Mouse (Mus musculus) lung, postnatal 0 days (tissue): ENCODE data around the gene Tex33.

Source experiments
- CTCF ChIP-seq: IDR thresholded peaks from 2 replicates; pipeline ENCODE4 v1.5.1; 2016; ENCODE audit warnings: antibody characterized with exemption, mild to moderate bottlenecking
- EP300 ChIP-seq: IDR thresholded peaks from 2 replicates; pipeline ENCODE4 v1.6.1; 2016; ENCODE audit warnings: antibody characterized with exemption, mild to moderate bottlenecking, control low read depth

DNA sequence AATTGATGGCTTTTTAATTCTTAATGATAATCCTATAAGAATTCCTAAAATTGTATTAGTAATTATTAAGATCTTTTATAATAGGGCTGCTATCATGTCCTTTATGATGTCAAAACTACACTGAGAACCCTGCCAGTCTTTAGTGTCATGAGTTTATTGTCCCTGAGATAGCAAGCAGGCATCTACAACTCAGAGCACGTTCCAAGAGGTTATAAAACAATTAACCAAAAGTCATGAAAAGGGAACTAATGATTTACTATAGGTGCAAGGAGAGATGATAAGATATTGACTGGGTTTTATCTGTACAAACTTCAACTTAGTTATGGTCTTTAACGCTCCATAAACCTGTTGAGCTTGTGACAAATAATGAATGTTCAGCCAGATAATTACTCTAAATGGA is 29.8 kb downstream of the Tex33 start:
- TF ChIP-seq CTCF, result no peak
- TF ChIP-seq EP300, result no peak
